Mouse (Mus musculus) hindbrain, embryonic 16.5 days (tissue): ENCODE measurements at regions not wholly inside any gene's neighbourhood (a gene's known extent, or its start where the extent isn't known, plus 50 kb on each side); places are given as distances from the start of the nearest gene placed in this dataset.

Experiments used
- ATAC-seq: fragments of 200-750 bp; cut with Nextera tagmentation; 2 replicates; pipeline ENCODE4 v1.8.0; 2017; ENCODE audit warnings: moderate TSS enrichment, moderate library complexity
- H3K27ac ChIP-seq: fragments of 300-500 bp; sonication (generic); 2 replicates; pipeline ENCODE4 v1.5.1; 2014; ENCODE audit warnings: low read depth, mild to moderate bottlenecking, control low read depth, low read length, moderate library complexity
- H3K27me3 ChIP-seq: fragments of 300-500 bp; sonication (generic); replicated peaks from 2 replicates; pipeline ENCODE4 v1.6.1; 2014; ENCODE audit warnings: low read length; ENCODE audit not compliant: control insufficient read depth, insufficient read depth
- H3K36me3 ChIP-seq: fragments of 300-500 bp; sonication (generic); 2 replicates; pipeline ENCODE4 v1.6.1; 2014; ENCODE audit warnings: mild to moderate bottlenecking, low read length, moderate library complexity, mixed read lengths; ENCODE audit not compliant: control insufficient read depth, insufficient read depth
- H3K4me1 ChIP-seq: fragments of 300-500 bp; sonication (generic); 2 replicates; pipeline ENCODE4 v1.6.1; 2014; ENCODE audit warnings: low read depth, low read length; ENCODE audit not compliant: control insufficient read depth, insufficient read depth
- H3K4me2 ChIP-seq: fragments of 300-500 bp; sonication (generic); 2 replicates; pipeline ENCODE4 v1.6.1; 2014; ENCODE audit warnings: mild to moderate bottlenecking, low read length, control low read depth, moderate library complexity
- H3K4me3 ChIP-seq: fragments of 300-500 bp; sonication (generic); 2 replicates; pipeline ENCODE4 v1.5.1; 2014; ENCODE audit warnings: mild to moderate bottlenecking, low read length, control low read depth, moderate library complexity
- H3K9ac ChIP-seq: fragments of 300-500 bp; sonication (generic); 2 replicates; pipeline ENCODE4 v1.6.1; 2014; ENCODE audit warnings: low read depth, mild to moderate bottlenecking, control low read depth, low read length, moderate library complexity
- H3K9me3 ChIP-seq: fragments of 300-500 bp; sonication (generic); 2 replicates; pipeline ENCODE4 v1.6.1; 2014; ENCODE audit warnings: mild to moderate bottlenecking, low read length, moderate library complexity; ENCODE audit not compliant: control insufficient read depth
- WGBS: fragments of 180-500 bp; shearing (Covaris S2); extraction: QIAGEN DNeasy Blood & Tissue Kit; methylation state at CpG from one replicate; pipeline ENCODE4 v1.1.7; 2014; 5-methylcytosine and 5-hydroxymethylcytosine counted together

GRCm38 (mm10) chr3:50603182-50603581, 159.8 kb upstream of the Slc7a11 start:
- no peak overlapping the region for H3K27ac ChIP-seq
- H3K9me3 ChIP-seq: no peaks in the 10 kb centered on the region
- H3K36me3 ChIP-seq: no peaks in the 10 kb centered on the region
- H3K4me2 ChIP-seq: no peak overlapping the region
- no peaks in the 10 kb centered on the region for H3K27me3 ChIP-seq
- no peak for ATAC-seq
- WGBS: 67% methylated on average over 7 of the region's 7 CpGs
- no peak overlapping the region for H3K9ac ChIP-seq
- H3K4me3 ChIP-seq: no peak overlapping the region
- no peaks in the 10 kb centered on the region for H3K4me1 ChIP-seq

GRCm38 (mm10) chr3:50595732-50596131, 152.3 kb upstream of the Slc7a11 start:
- no peak for ATAC-seq
- H3K9me3 ChIP-seq: peaks cover 6% of the 10 kb centered on the region
- H3K27ac ChIP-seq: no peak overlapping the region
- H3K4me2 ChIP-seq: no peak overlapping the region
- no peak overlapping the region for H3K9ac ChIP-seq
- H3K36me3 ChIP-seq: no peaks in the 10 kb centered on the region
- H3K4me1 ChIP-seq: no peaks in the 10 kb centered on the region
- H3K27me3 ChIP-seq: no peaks in the 10 kb centered on the region
- 96% methylated on average over 1 of the region's 1 CpGs for WGBS
- H3K4me3 ChIP-seq: no peak overlapping the region

GRCm38 (mm10) chr3:50584323-50584722, 140.9 kb upstream of the Slc7a11 start:
- 100% methylated on average over 1 of the region's 1 CpGs for WGBS
- H3K36me3 ChIP-seq: no peaks in the 10 kb centered on the region

GRCm38 (mm10) chr3:50583475-50583874, 140.1 kb upstream of the Slc7a11 start:
- WGBS: 57% methylated on average over 6 of the region's 6 CpGs
- no peaks in the 10 kb centered on the region for H3K4me1 ChIP-seq
- no peaks in the 10 kb centered on the region for H3K9me3 ChIP-seq
- no peaks in the 10 kb centered on the region for H3K36me3 ChIP-seq
- no peaks in the 10 kb centered on the region for H3K27me3 ChIP-seq
- ATAC-seq: no peak
- no peak overlapping the region for H3K27ac ChIP-seq
- H3K4me2 ChIP-seq: no peak overlapping the region
- H3K4me3 ChIP-seq: no peak overlapping the region
- H3K9ac ChIP-seq: no peak overlapping the region

More at GRCm38 (mm10) chr3:50584323-50584722, 140.9 kb upstream of the Slc7a11 start:
- Histone ChIP-seq H3K9ac (no peak overlapping the region), H3K27ac (no peak overlapping the region), H3K4me2 (no peak overlapping the region), H3K9me3 (no peaks in the 10 kb centered on the region), H3K27me3 (no peaks in the 10 kb centered on the region), H3K4me3 (no peak overlapping the region), H3K4me1 (no peaks in the 10 kb centered on the region)
- ATAC-seq: no peak

GRCm38 (mm10) chr3:50574388-50574787, 131.0 kb upstream of the Slc7a11 start:
- no peaks in the 10 kb centered on the region for H3K9me3 ChIP-seq

GRCm38 (mm10) chr3:50570027-50570426, 126.6 kb upstream of the Slc7a11 start:
- Histone ChIP-seq H3K4me3 (no peak overlapping the region), H3K4me1 (no peaks in the 10 kb centered on the region), H3K9me3 (no peaks in the 10 kb centered on the region), H3K27me3 (no peaks in the 10 kb centered on the region), H3K9ac (no peak overlapping the region), H3K36me3 (no peaks in the 10 kb centered on the region), H3K27ac (no peak overlapping the region), H3K4me2 (no peak overlapping the region)
- no peak for ATAC-seq

More at GRCm38 (mm10) chr3:50574388-50574787, 131.0 kb upstream of the Slc7a11 start:
- Histone ChIP-seq H3K4me3 (no peak overlapping the region), H3K27me3 (no peaks in the 10 kb centered on the region), H3K9ac (no peak overlapping the region), H3K36me3 (no peaks in the 10 kb centered on the region), H3K27ac (no peak overlapping the region), H3K4me1 (no peaks in the 10 kb centered on the region), H3K4me2 (no peak overlapping the region)
- 98% methylated on average over 9 of the region's 9 CpGs for WGBS
- no peak for ATAC-seq

- WGBS: 89% methylated on average over 10 of the region's 10 CpGs
- no peak overlapping the region for H3K27ac ChIP-seq
- H3K9ac ChIP-seq: no peak overlapping the region
- H3K4me1 ChIP-seq: no peaks in the 10 kb centered on the region
- no peaks in the 10 kb centered on the region for H3K27me3 ChIP-seq
- no peaks in the 10 kb centered on the region for H3K36me3 ChIP-seq
- ATAC-seq: no peak
- no peak overlapping the region for H3K4me2 ChIP-seq
- no peak overlapping the region for H3K4me3 ChIP-seq
- no peaks in the 10 kb centered on the region for H3K9me3 ChIP-seq
Observed at GRCm38 (mm10) chr3:50569565-50569964, 126.2 kb upstream of the Slc7a11 start.

- Histone ChIP-seq H3K36me3 (no peaks in the 10 kb centered on the region), H3K27me3 (no peaks in the 10 kb centered on the region), H3K4me2 (no peak overlapping the region), H3K9me3 (no peaks in the 10 kb centered on the region), H3K27ac (no peak overlapping the region), H3K4me3 (no peak overlapping the region), H3K4me1 (no peaks in the 10 kb centered on the region), H3K9ac (no peak overlapping the region)
- WGBS: 66% methylated on average over 1 of the region's 1 CpGs
- no peak for ATAC-seq
Observed at GRCm38 (mm10) chr3:50554150-50554549, 110.7 kb upstream of the Slc7a11 start.

GRCm38 (mm10) chr3:50548568-50548967, 105.2 kb upstream of the Slc7a11 start:
- WGBS: 93% methylated on average over 4 of the region's 4 CpGs
- ATAC-seq: no peak
- Histone ChIP-seq H3K27ac (no peak overlapping the region), H3K4me3 (no peak overlapping the region), H3K27me3 (no peaks in the 10 kb centered on the region), H3K9ac (no peak overlapping the region), H3K9me3 (no peaks in the 10 kb centered on the region), H3K36me3 (no peaks in the 10 kb centered on the region), H3K4me1 (no peaks in the 10 kb centered on the region), H3K4me2 (no peak overlapping the region)

- 19% methylated on average over 2 of the region's 2 CpGs for WGBS
- Histone ChIP-seq H3K27ac (no peak overlapping the region), H3K9me3 (no peaks in the 10 kb centered on the region), H3K27me3 (no peaks in the 10 kb centered on the region), H3K9ac (no peak overlapping the region), H3K4me2 (no peak overlapping the region), H3K4me1 (no peaks in the 10 kb centered on the region), H3K4me3 (no peak overlapping the region), H3K36me3 (no peaks in the 10 kb centered on the region)
- ATAC-seq: no peak
Observed at GRCm38 (mm10) chr3:50530654-50531053, 87.2 kb upstream of the Slc7a11 start.
